Mouse (Mus musculus) c-Kit-positive CD71-positive TER-119-positive erythroid progenitor cells, embryonic 14.5 days (primary cell): ENCODE measurements around the gene Letmd1.

ENCODE experiments used
- DNase-seq: peaks from one replicate; pipeline ENCODE4 v3.0.0-alpha.2; 2013; ENCODE audit warnings: low spot score

Gene Letmd1

DNA sequence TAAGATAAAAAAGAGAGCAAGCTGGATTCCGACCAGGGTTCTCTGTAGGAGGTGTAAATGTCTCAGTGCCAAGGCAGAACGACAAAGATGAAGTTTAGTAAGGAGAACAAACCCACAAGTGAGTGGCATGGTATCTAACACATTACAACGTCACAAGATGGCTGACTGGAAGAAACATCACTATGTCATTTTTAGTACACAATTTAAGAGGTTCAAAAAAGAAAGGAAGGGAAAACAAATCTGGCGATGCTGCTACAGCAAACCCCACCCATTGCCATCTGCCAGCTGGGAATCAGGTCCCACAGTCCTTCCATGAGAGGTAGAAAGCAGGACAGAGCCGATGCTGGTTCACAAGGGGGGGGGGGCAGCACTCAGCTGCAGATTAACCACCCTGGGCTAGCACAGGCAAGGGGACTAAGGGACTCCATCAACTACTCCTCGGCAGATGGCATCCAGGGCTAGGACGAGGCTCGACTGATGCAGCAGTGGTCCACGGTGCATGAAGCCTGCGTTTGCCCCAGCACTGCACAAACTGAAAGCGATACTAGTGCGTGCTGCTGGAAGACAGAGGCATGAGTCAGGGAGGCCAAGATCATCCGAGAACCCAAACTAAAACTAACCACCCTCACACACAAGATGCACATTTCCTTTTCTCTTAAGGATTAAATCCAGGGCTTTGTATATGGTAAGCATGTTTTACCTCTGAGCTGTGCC lies 39.8 kb downstream of the Letmd1 start:
- no peak for DNase-seq

DNA sequence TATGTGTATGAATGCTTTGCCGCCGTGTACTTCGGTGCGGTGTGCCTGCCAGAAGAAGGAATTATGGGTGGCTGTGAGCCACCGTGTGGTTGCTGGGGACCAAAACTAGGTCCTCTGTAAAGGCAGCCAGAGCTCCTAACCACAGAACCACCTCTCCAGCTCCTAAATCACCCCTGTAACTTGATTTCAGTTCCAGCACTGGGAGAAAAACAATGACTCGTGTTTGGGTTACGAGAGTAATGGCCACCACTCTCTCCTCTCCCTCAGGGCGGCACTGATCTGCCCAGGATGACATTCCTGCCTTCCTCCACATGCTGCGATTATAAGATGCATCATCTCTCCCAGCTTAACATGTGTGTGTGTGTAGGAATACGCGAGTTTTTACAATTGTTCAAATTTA lies 41.2 kb downstream of the Letmd1 start:
- DNase-seq = no peak

DNA sequence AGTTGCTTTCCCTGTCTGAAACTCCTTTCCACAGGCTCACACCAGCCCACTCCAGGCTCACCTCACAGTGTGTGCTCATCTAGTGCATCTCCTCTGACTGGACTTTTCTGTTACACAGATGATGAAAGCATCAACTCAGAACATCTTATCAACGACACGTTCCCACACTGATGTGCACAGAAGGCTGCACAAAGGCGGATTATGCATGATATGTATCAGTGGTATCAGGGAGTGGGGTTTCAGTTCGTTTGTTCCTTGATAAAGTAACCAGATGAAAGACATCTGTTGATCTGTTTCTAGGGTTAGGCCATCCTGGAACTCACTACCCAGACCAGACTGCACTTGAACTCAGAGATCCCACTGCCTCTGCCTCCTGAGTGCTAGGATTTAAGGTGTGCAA lies 44.6 kb downstream of the Letmd1 start:
- DNase-seq = no peak

DNA sequence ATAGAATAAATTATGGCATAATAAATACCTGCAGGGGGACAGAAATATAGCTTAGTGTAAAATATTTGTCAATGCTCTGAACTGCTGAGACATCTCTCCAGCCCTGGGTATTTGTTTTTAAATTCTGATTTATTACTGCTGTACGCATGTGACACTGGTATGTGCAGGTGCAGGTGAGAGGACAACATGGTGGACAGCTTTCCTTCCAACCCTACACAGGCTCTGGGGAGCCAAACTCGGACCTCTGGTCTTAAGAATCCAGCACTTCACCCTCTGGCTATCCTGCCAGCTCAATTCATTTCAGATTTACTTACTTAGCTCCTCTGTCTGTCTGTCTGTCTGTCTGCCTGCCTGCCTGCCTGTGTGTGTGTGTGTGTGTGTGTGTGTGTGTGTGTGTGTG lies 46.3 kb downstream of the Letmd1 start:
- no peak for DNase-seq

DNA sequence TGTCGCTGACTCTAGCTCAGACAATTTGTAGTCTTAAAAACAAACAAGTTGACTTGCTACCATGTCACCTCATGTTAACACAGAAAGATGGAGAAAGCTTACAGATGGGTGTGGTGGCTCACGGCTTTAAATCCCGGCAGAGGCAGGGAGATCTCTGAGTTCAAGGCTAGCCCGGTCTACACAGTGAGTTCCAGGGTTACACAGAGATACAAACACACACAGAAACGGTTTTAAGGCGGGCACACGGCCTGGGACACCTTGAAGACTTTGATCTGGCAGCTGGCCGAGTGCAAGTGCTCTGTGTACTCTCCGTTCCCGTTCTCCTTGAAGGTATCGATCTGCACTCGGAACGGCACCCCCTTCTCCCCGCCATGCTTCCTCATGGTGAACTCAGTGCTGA lies 51.5 kb downstream of the Letmd1 start:
- no peak for DNase-seq

DNA sequence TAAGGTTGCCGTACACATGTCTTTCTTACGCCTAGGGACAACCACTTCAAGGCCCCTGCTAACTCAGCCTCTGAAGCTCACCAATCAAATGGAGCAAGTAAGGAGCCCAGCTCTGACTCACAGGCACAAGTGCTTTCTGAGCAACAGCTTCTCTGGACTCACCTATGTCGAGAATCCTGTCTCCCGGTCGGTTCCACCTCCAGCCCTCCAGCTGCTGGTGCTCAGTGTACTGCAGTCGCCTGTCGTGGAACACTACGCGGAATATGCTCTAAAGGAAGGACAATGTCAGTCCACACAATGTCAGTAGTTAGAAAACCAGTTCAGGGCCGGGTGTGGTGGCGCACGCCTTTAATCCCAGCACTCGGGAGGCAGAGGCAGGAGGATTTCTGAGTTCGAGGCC lies 56.6 kb downstream of the Letmd1 start:
- no peak for DNase-seq

DNA sequence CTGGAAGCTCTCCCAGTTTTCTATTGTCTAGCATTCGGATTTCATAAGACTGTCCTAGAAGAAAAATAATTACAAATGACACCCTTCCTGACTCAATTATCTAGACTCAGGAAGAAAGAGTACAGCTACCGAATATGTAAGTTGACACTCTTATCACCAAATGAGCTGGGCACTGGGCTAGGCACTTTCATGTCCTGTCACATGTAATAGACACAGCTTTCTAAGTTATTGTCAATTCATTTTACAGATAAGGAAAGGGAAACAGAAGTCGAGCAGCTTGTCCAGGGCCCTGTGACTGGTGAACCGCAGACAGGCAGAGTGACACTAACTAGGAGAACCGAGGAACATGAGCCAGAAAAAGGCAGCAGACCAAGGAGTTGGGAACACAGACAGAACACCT lies 59.1 kb downstream of the Letmd1 start:
- DNase-seq = no peak
